Mouse (Mus musculus) heart, postnatal 25 days (tissue): ENCODE data around the gene Lgr5. TPM values are rescaled to one million over a fixed set of nuclear protein-coding genes. Genes with fewer than 3 reads are reported as not detected.

Experiments
- DNase-seq: peaks from one replicate; pipeline ENCODE4 v3.0.0; 2022; ENCODE audit warnings: low spot score
- intact Hi-C: fragments of 180-260 bp; cut with DNase I; formaldehyde crosslinking; loops from one replicate; pipeline ENCODE4 v1.15.1; 2025
- total RNA-seq, 2 experiments: library from RNA; stranded (reverse); gene quantifications; 2 replicates each; pipeline ENCODE4 v1.2.3; 2021

Gene Lgr5
- total RNA-seq, 2 experiments from 2014 or later: 0.05 to 0.06 TPM

DNA sequence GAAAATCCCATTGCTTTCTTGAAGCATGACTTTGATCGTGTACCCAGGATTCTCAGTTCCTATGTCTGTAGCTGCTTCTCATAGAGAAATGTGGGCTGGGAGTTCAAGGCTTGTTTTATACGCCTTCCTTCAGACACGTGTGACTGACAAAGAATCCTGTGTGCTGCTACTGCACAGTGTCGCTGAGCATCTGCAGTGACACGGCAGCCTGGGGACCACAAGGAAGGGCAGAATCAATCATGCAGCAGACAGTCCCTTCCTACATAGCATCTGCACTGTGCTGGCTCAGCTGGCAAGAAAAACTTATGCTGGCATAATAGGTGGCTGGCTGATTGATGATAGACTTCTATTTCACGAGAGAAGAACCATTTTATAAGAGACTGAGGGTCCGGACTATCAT lies 122.5 kb downstream of the Lgr5 start:
- intact Hi-C loops: no loop called here
- no peak for DNase-seq

GRCm38 (mm10) chr10:115462646-115463045 lies 124.9 kb downstream of the Lgr5 start:
- intact Hi-C loops: no loop called here
- no peak for DNase-seq

- DNase-seq: no peak
- intact Hi-C loops: no loop called here
These were observed 130.1 kb downstream of the Lgr5 start for GRCm38 (mm10) chr10:115457368-115458021.

DNA sequence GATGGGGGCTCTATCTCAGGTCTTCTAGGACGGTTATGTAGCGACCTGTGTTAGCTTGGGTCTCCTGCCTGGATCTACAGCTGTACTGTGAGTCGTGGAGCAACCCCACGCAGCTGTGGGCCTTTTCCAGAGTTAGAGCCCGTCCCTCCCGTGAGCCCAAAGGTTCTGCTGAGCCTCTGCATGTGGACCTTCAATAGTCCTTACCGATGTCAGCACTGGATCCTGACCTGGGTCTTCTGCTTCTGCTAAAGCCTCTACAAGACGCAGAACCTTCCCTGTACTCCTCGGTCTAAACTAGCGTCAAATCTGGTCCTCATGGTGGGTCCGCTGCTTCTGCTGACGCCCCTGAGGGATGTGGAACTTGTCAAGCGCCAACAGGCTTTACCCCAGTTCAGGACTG lies 139.0 kb downstream of the Lgr5 start:
- intact Hi-C loops: no loop called here

DNA sequence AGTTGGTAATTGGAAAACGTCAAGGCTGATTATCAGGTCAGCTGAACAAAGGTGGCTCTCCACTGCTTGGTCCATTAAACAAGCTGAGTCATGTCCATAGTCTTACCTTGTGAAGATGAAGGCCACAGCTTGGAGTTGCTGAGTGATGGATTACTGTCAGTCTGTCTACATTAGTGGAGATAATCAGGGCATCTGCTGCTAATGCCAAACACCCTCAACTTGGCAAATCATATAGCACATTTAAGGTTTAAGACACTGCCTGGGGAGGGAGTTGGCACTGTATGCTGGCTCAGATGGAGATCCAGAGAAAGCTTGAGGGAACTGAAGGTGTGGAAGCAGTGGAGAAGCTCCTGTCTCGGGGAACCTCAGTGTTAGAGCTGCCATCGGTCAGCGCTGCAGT lies 150.3 kb downstream of the Lgr5 start:
- intact Hi-C loops: loop anchor here (10.0 kb wide), 1 partner anchor 178 kb away; no protein-coding TSS in a partner anchor
- DNase-seq: no peak

More for the DNA sequence above, 139.0 kb downstream of the Lgr5 start:
- no peak for DNase-seq

DNA sequence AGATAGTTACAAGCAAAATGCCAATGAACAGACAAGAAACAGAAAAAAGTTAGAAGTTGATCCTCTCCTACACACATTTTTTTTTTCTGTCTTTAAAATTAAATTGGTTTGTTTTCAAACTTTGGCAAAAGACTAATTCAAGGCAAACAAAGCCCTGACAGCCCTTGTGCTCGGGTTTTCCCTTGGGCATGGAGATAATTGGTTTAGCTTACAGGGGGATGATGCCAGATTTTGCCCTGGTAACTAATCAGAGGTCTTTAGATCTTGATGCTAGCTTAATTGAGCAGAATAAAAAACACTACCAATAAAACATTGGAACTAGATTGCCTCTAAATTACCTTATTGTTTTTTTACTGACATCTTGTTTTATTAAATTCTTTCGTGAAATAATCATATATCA lies 162.2 kb downstream of the Lgr5 start:
- DNase-seq: no peak
- intact Hi-C loops: loop anchor here (2.0 to 10.0 kb wide), 3 partner anchors 19 to 769 kb away; no protein-coding TSS in a partner anchor

GRCm38 (mm10) chr10:115421976-115422375 lies 165.6 kb downstream of the Lgr5 start:
- intact Hi-C loops: loop anchor here (10.0 kb wide), 1 partner anchor 773 kb away; no protein-coding TSS in a partner anchor
- no peak for DNase-seq

DNA sequence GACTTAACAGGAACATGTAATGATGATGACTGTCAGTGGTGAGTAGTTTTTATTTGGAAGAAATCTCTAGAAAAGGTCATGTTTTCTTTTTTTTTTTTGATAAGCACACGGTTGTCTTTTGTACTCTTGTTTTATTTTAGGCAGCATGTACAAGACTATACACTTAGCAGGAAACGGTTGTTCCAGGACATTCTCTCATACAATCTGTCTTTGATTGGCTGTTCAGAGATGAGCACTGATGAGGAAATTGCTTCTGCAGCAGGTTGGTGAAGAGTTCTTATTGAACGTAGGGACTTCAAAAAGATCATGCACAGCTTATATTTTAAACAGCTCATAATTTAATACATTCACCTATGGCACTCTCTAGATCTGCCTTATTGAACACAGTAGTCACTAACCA lies 173.5 kb downstream of the Lgr5 start:
- intact Hi-C loops: no loop called here
- DNase-seq: no peak

- intact Hi-C loops: no loop called here
- DNase-seq: no peak
These were observed 174.1 kb downstream of the Lgr5 start for GRCm38 (mm10) chr10:115413496-115413895.

DNA sequence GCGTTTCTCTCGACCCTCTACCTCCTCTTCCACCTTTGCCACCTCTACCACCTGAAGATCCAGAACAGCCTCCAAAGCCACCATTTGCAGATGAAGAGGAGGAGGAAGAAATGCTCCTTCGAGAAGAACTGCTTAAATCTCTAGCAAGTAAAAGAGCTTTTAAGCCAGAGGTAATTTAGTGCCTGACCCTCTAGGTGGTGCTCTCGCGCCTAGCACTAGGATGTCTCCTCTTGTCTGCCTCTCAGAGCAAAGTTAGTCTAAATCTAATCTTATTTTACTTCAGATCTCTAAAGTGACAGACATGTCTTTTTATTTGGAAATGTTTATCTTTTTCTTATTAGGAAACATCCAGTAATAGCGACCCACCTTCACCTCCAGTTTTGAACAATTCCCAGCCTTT lies 181.2 kb downstream of the Lgr5 start:
- intact Hi-C loops: loop anchor here (2.0 to 5.0 kb wide), 2 partner anchors 18 to 211 kb away; no protein-coding TSS in a partner anchor

More for the DNA sequence above, 181.2 kb downstream of the Lgr5 start:
- no peak for DNase-seq

Other genes starting within 250 kb of the Lgr5 start
- 10 to 100 TPM; 10.3 to 15.0 TPM for gene Tmem19, start 225.3 kb downstream of the Lgr5 start, total RNA-seq
- 1 to 10 TPM; 7.8 to 9.4 TPM for gene Thap2, start 203.3 kb downstream of the Lgr5 start, total RNA-seq
- gene Zfc3h1, start 202.8 kb downstream of the Lgr5 start, total RNA-seq: 10 to 100 TPM; 11.6 to 17.2 TPM
- not detected for gene A930009A15Rik, start 17.8 kb downstream of the Lgr5 start, total RNA-seq
- gene Tspan8, start 229.1 kb upstream of the Lgr5 start, total RNA-seq: 1 to 10 TPM; 2.7 to 2.8 TPM